ENCODE assay signal across 14 mouse cellular contexts in genomic region chr4:46825846-46826529, GRCm38 (mm10).
DNase-seq lines count a peak whose midpoint lies in the region; ATAC-seq lines count a peak whose summit lies in the region.
"Had no signal": no experiment of that assay in that cellular context is flagged by ENCODE, and none has a peak within 500 bp of the region (broad histone marks: within the 10 kb centered on the region; RNA-seq: fewer than 3 reads in every experiment).

No protein-coding gene starts in this region.

- H3K36me3 ChIP-seq in heart, embryonic 10.5 days = no peaks in the 10 kb centered on the region
- no peaks in the 10 kb centered on the region for H3K36me3 ChIP-seq in liver, embryonic 16.5 days (ENCODE audit: control insufficient read depth, insufficient read depth)
- no peaks in the 10 kb centered on the region for H3K36me3 ChIP-seq in liver, embryonic 12.5 days
- H3K36me3 ChIP-seq in kidney, embryonic 14.5 days (ENCODE audit: control insufficient read depth, insufficient read depth, low read length) = no peaks in the 10 kb centered on the region
- H3K36me3 ChIP-seq in stomach, embryonic 16.5 days (ENCODE audit: control insufficient read depth, insufficient read depth, low read length) = no peaks in the 10 kb centered on the region
- H3K36me3 ChIP-seq: midbrain, embryonic 15.5 days had no signal

- 0 out of 2 replicates have a peak overlapping the region, but pooled peaks have one; percentile 1 for H3K27ac ChIP-seq in heart, embryonic 10.5 days
- no peak overlapping the region for H3K27ac ChIP-seq in liver, embryonic 16.5 days (ENCODE audit: low read length)
- no peak overlapping the region for H3K27ac ChIP-seq in liver, embryonic 12.5 days
- H3K27ac ChIP-seq in kidney, embryonic 14.5 days (ENCODE audit: low read depth, low read length) = no peak overlapping the region
- no peak overlapping the region for H3K27ac ChIP-seq in stomach, embryonic 16.5 days (ENCODE audit: low read length)
- H3K27ac ChIP-seq: midbrain, embryonic 15.5 days had no signal

- no peak overlapping the region for H3K9ac ChIP-seq in liver, embryonic 16.5 days (ENCODE audit: low read depth, low read length)
- no peak overlapping the region for H3K9ac ChIP-seq in liver, embryonic 12.5 days
- H3K9ac ChIP-seq in kidney, embryonic 14.5 days (ENCODE audit: low read depth, low read length) = no peak overlapping the region
- H3K9ac ChIP-seq in stomach, embryonic 16.5 days (ENCODE audit: low read length) = no peak overlapping the region
- H3K9ac ChIP-seq: midbrain, embryonic 15.5 days had no signal

- no peaks in the 10 kb centered on the region for H3K9me3 ChIP-seq in heart, embryonic 10.5 days
- H3K9me3 ChIP-seq in liver, embryonic 16.5 days (replicated peaks; ENCODE audit: control insufficient read depth, low read length) = no peaks in the 10 kb centered on the region
- no peaks in the 10 kb centered on the region for H3K9me3 ChIP-seq in liver, embryonic 12.5 days (replicated peaks)
- no peaks in the 10 kb centered on the region for H3K9me3 ChIP-seq in kidney, embryonic 14.5 days (ENCODE audit: control insufficient read depth, low read length)
- H3K9me3 ChIP-seq in stomach, embryonic 16.5 days (replicated peaks; ENCODE audit: control insufficient read depth, low read length) = no peaks in the 10 kb centered on the region
- H3K9me3 ChIP-seq: midbrain, embryonic 15.5 days had no signal

- H3K4me2 ChIP-seq in liver, embryonic 16.5 days (ENCODE audit: low read depth, low read length) = no peak overlapping the region
- H3K4me2 ChIP-seq in liver, embryonic 12.5 days = no peak overlapping the region
- no peak overlapping the region for H3K4me2 ChIP-seq in kidney, embryonic 14.5 days (replicated peaks; ENCODE audit: low read depth, low read length)
- H3K4me2 ChIP-seq in stomach, embryonic 16.5 days (ENCODE audit: low read depth, low read length) = no peak overlapping the region
- H3K4me2 ChIP-seq: midbrain, embryonic 15.5 days had no signal

- ATAC-seq in liver, embryonic 16.5 days (ENCODE audit: low read depth) = peak; percentile 19; the same call in 1 of the 2 replicates
- ATAC-seq in liver, embryonic 12.5 days = no peak
- ATAC-seq in kidney, embryonic 14.5 days (ENCODE audit: low FRiP score, low TSS enrichment) = peak; percentile 29; the same call in 1 of the 2 replicates
- peak; percentile 60; the same call in 1 of the 2 replicates for ATAC-seq in stomach, embryonic 16.5 days (ENCODE audit: insufficient read depth, low FRiP score)
- ATAC-seq in CD4-positive, CD25-positive, alpha-beta regulatory T cell, adult 4 months = no peak
- ATAC-seq: activated CD4-positive, CD25-positive, alpha-beta regulatory T cell, adult 4 months; inflammation-experienced regulatory T-cells, adult 6 months; midbrain, embryonic 15.5 days had no signal

- 85% methylated on average over 10 of the region's 10 CpGs for WGBS in heart, embryonic 10.5 days
- 75% methylated on average over 10 of the region's 10 CpGs for WGBS in liver, embryonic 16.5 days (ENCODE audit: insufficient replicate concordance)
- 78% methylated on average over 10 of the region's 10 CpGs for WGBS in liver, embryonic 12.5 days (ENCODE audit: insufficient replicate concordance)
- 76% methylated on average over 10 of the region's 10 CpGs for WGBS in kidney, embryonic 14.5 days
- whole genome bisulfite sequencing in stomach, embryonic 16.5 days = 73% methylated on average over 10 of the region's 10 CpGs

- intact Hi-C loops in heart, postnatal 36 days (cut with DNase I) = no loop called here

- H3K27me3 ChIP-seq in heart, embryonic 10.5 days (ENCODE audit: insufficient read depth, poor library complexity, severe bottlenecking) = peaks cover 3% of the 10 kb centered on the region; the same call in 1 of the 2 replicates
- H3K27me3 ChIP-seq in liver, embryonic 16.5 days (ENCODE audit: control insufficient read depth, insufficient read depth, low read depth, low read length) = no peaks in the 10 kb centered on the region
- H3K27me3 ChIP-seq in liver, embryonic 12.5 days (replicated peaks) = 0 out of 2 replicates have a peak, but pooled peaks cover 9% of the 10 kb centered on the region
- no peaks in the 10 kb centered on the region for H3K27me3 ChIP-seq in kidney, embryonic 14.5 days (ENCODE audit: control insufficient read depth, insufficient read depth, low read length)
- no peaks in the 10 kb centered on the region for H3K27me3 ChIP-seq in stomach, embryonic 16.5 days (ENCODE audit: control insufficient read depth, insufficient read depth, low read length)
- H3K27me3 ChIP-seq: midbrain, embryonic 15.5 days had no signal

- H3K4me1 ChIP-seq in heart, embryonic 10.5 days = peaks cover 25% of the 10 kb centered on the region
- H3K4me1 ChIP-seq in liver, embryonic 16.5 days (ENCODE audit: control insufficient read depth, low read depth, low read length) = no peaks in the 10 kb centered on the region
- 0 out of 2 replicates have a peak, but pooled peaks cover 4% of the 10 kb centered on the region for H3K4me1 ChIP-seq in liver, embryonic 12.5 days
- H3K4me1 ChIP-seq in kidney, embryonic 14.5 days (ENCODE audit: control insufficient read depth, insufficient read depth, low read length) = peaks cover 9% of the 10 kb centered on the region; the same call in 1 of the 2 replicates
- peaks cover 11% of the 10 kb centered on the region for H3K4me1 ChIP-seq in stomach, embryonic 16.5 days (ENCODE audit: control insufficient read depth, insufficient read depth, low read length)

- DNase-seq in heart, embryonic 10.5 days (ENCODE audit: low spot score) = no peak
- DNase-seq in heart, postnatal 36 days = no peak
- no peak for DNase-seq in Muller cell, postnatal 12 days (ENCODE audit: inconsistent ontology term)
- DNase-seq: adrenal gland, postnatal 36 days; heart, postnatal 10 days; lung, adult 2 months had no signal

- no peak overlapping the region for H3K4me3 ChIP-seq in heart, embryonic 10.5 days
- H3K4me3 ChIP-seq in liver, embryonic 16.5 days (ENCODE audit: low read depth, low read length) = no peak overlapping the region
- H3K4me3 ChIP-seq in liver, embryonic 12.5 days = no peak overlapping the region
- H3K4me3 ChIP-seq in kidney, embryonic 14.5 days (ENCODE audit: low read length) = no peak overlapping the region
- H3K4me3 ChIP-seq in stomach, embryonic 16.5 days (replicated peaks; ENCODE audit: low read length) = no peak overlapping the region
- H3K4me3 ChIP-seq: midbrain, embryonic 15.5 days had no signal

Comparison
In these comparisons a context has a peak if more than half of its experiments do, and no peak if none do; other contexts are left out.
1. ATAC-seq: peak in liver, embryonic 16.5 days (single experiment), kidney, embryonic 14.5 days (single experiment) and stomach, embryonic 16.5 days (single experiment); none in liver, embryonic 12.5 days (single experiment) and CD4-positive, CD25-positive, alpha-beta regulatory T cell, adult 4 months (single experiment).